Mouse (Mus musculus) erythroblast, embryonic 14.5 days (primary cell): Measurements from ENCODE around the gene U2surp.

Experiments used
- GATA1 ChIP-seq: IDR thresholded peaks from 2 replicates; pipeline ENCODE4 v1.6.1; 2012; ENCODE audit warnings: low read length, inconsistent platforms, mixed read lengths
- TAL1 ChIP-seq: IDR thresholded peaks from 3 replicates; pipeline ENCODE4 v1.6.1; 2012; ENCODE audit warnings: low read length, inconsistent platforms, mixed read lengths

GRCm38 (mm10) chr9:95413911-95414310 lies 97.9 kb downstream of the U2surp start:
- TF ChIP-seq GATA1 (no peak), TAL1 (no peak)
